Mouse (Mus musculus): ENCODE data around the gene Dna2. TPM values are rescaled to one million over a fixed set of nuclear protein-coding genes. Genes with fewer than 3 reads are reported as not detected.

The Dna2 gene
- polyA plus RNA-seq, 1 experiment from 2014 or later, result 8.4 TPM

DNA sequence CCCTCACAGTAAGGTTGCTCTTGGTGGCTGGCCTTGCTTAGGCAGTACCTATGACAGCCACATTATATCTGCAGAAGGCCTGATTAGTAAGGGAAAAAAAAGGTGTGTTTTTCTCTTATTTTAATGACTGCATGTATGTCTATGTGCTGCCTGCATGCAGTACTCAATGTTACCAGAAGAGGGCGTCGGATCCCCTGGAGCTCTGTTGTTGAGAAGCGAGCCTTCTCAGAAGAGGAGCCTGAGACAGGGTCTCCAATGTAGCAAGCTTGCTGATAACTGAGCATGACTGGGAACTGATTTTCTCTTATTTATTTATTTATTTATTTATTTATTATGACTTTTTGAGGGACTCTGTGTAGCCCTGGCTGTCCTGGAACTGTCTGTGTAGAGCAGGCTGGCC is 40.5 kb downstream of the Dna2 start:
- no peak for ATAC-seq (replicated peaks)
- Histone ChIP-seq H3K4me1 (no peaks in the 10 kb centered on the region), H3K27ac (replicated peaks) (no peak overlapping the region), H3K4me2 (replicated peaks) (no peak overlapping the region), H3K9ac (replicated peaks) (no peak overlapping the region), H3K36me3 (peaks cover 75% of the 10 kb centered on the region), H3K9me3 (no peaks in the 10 kb centered on the region), H3K27me3 (no peaks in the 10 kb centered on the region), H3K4me3 (no peak overlapping the region)
- 25% methylated on average over 3 of the region's 3 CpGs for WGBS

DNA sequence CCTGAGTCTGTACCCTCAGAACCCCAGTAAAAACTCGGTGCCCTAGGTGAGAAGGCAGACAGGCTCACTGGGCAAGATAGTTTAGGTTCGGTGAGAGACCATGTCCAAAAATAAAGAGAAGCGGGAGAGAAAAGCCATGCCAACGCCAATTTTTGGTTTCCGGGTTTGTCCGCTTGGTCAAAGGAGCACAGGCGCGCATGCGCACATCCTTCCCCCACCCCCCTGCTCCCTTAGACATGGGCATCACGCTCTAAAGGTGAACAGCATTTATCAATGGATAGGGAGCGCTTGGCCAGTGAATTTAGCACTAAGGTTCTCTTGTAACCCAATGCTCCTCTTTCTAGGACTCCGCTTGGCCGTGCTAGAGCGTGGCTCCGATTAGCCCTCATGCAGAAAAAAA is 43.8 kb downstream of the Dna2 start:
- H3K27ac ChIP-seq (replicated peaks), result no peak overlapping the region
- no peak for ATAC-seq (replicated peaks)
- H3K9ac ChIP-seq (replicated peaks), result no peak overlapping the region
- 96% methylated on average over 15 of the region's 15 CpGs for WGBS
- no peaks in the 10 kb centered on the region for H3K4me1 ChIP-seq
- H3K9me3 ChIP-seq, result no peaks in the 10 kb centered on the region
- H3K4me2 ChIP-seq (replicated peaks), result no peak overlapping the region
- H3K27me3 ChIP-seq, result no peaks in the 10 kb centered on the region
- no peak overlapping the region for H3K4me3 ChIP-seq
- peaks cover 84% of the 10 kb centered on the region for H3K36me3 ChIP-seq

DNA sequence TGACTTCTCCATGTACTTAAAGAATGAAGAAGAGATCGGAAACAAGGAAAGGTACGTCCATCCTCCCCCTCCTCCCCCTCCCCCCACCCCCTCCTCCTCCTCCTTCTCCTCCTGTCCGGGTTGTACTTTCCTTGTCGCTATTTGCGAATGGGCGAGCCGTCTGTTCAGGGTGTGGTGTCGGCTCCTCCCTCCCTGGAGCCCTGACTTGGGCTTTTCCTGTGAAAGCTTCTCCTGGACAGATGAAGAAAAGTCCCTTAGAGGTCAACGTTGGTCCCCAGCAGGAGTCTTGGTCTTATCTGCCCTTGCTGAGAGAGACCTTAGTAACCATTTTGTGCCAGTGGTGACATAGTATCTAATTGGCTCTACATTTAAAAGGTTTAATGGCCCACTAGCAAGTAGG is 47.2 kb downstream of the Dna2 start:
- H3K4me3 ChIP-seq, result no peak overlapping the region
- peaks cover 91% of the 10 kb centered on the region for H3K36me3 ChIP-seq
- H3K9me3 ChIP-seq, result no peaks in the 10 kb centered on the region
- no peak overlapping the region for H3K27ac ChIP-seq (replicated peaks)
- H3K9ac ChIP-seq (replicated peaks), result no peak overlapping the region
- no peak overlapping the region for H3K4me2 ChIP-seq (replicated peaks)
- H3K4me1 ChIP-seq, result no peaks in the 10 kb centered on the region
- ATAC-seq (replicated peaks), result no peak
- H3K27me3 ChIP-seq, result no peaks in the 10 kb centered on the region
- 91% methylated on average over 8 of the region's 9 CpGs for WGBS

DNA sequence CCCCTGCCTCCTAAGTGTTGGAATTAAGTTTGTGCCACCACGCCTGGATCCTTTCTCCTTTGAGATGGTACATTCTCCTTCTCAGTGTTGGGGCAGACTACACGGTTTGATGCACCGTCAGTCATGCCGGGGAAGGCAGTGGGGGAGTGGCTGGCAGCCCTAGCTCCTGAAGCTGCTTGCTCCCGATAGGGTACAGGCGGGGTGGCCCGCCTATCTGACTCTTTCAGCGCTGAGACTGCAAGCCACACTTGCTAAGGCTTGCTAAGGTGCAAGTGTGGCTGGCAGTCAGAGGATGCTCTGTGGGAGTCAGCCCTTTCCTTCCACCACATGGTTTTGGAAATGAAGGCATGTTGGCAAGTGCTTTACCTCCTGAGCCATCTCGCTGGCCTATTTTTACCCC is 53.8 kb downstream of the Dna2 start:
- H3K27ac ChIP-seq (replicated peaks), result no peak overlapping the region
- H3K27me3 ChIP-seq, result no peaks in the 10 kb centered on the region
- H3K4me2 ChIP-seq (replicated peaks), result no peak overlapping the region
- no peak overlapping the region for H3K9ac ChIP-seq (replicated peaks)
- peaks cover 92% of the 10 kb centered on the region for H3K36me3 ChIP-seq
- 74% methylated on average over 9 of the region's 9 CpGs for WGBS
- H3K9me3 ChIP-seq, result no peaks in the 10 kb centered on the region
- H3K4me3 ChIP-seq, result no peak overlapping the region
- no peak for ATAC-seq (replicated peaks)
- no peaks in the 10 kb centered on the region for H3K4me1 ChIP-seq

DNA sequence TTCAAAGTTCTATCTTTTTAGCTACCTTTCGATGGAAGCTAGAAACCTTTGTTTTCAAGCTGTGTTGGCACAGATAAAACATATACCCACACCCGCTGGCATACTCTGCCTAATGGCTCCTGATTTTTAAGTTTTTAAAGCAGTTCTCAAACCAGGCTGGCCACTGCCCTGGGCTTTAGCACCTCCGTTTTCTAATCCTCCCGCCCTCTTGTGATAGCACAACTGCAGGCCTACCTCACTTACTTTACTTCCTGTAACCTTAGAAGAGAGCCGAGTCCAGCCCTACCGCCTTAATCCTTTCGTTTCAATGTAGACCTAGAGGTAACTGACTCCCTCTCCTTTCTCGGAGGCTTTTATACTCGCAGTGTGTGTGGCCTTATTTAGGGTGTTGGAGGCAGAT is 56.4 kb downstream of the Dna2 start:
- WGBS, result 75% methylated on average over 9 of the region's 9 CpGs
- no peak overlapping the region for H3K4me3 ChIP-seq
- no peaks in the 10 kb centered on the region for H3K4me1 ChIP-seq
- no peak for ATAC-seq (replicated peaks)
- H3K9ac ChIP-seq (replicated peaks), result no peak overlapping the region
- H3K4me2 ChIP-seq (replicated peaks), result no peak overlapping the region
- H3K9me3 ChIP-seq, result no peaks in the 10 kb centered on the region
- peaks cover 89% of the 10 kb centered on the region for H3K36me3 ChIP-seq
- no peaks in the 10 kb centered on the region for H3K27me3 ChIP-seq
- no peak overlapping the region for H3K27ac ChIP-seq (replicated peaks)

DNA sequence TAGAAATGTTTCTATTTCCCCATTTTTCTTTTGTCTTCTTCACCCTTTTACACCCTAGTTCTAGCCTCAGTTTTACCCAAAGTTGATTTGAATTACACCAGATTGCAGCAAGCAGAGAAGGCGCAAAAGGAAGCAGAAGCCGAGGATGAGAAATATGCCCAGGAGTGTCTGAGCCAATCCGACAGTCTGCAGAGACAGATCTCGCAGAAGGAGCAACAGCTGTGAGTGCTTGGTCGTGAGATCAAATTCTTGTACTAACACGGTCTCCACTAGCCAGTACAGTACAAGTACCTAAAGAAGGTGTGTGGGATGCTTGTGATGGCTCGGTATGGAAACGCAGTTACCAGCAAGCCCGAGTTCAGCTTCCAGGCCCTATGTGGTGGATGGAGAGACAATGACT is 57.7 kb downstream of the Dna2 start:
- no peak overlapping the region for H3K9ac ChIP-seq (replicated peaks)
- no peak overlapping the region for H3K27ac ChIP-seq (replicated peaks)
- H3K4me2 ChIP-seq (replicated peaks), result no peak overlapping the region
- no peaks in the 10 kb centered on the region for H3K9me3 ChIP-seq
- no peaks in the 10 kb centered on the region for H3K4me1 ChIP-seq
- no peak overlapping the region for H3K4me3 ChIP-seq
- no peaks in the 10 kb centered on the region for H3K27me3 ChIP-seq
- 93% methylated on average over 9 of the region's 9 CpGs for WGBS
- ATAC-seq (replicated peaks), result no peak
- H3K36me3 ChIP-seq, result peaks cover 88% of the 10 kb centered on the region

DNA sequence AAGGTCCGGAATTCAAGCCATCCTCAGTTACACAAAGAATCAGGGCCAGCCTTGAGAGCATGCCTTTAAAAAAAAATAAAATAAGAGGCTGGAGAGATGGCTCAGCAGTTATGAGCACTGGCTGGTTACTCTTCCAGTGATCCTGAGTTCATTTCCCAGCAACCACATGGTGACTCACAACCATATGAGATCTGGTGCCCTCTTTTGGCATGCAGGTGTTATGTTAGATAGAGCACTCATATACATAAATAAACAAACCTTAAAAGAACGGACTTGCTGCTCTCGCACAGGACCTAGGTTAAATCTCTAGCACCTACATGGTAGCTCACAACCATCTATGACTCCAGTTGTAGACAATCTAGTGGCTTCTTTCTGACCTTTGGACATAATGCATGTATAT is 61.4 kb downstream of the Dna2 start:
- Histone ChIP-seq H3K4me2 (replicated peaks) (no peak overlapping the region), H3K4me3 (no peak overlapping the region), H3K27ac (replicated peaks) (no peak overlapping the region), H3K27me3 (no peaks in the 10 kb centered on the region), H3K9me3 (no peaks in the 10 kb centered on the region), H3K9ac (replicated peaks) (no peak overlapping the region), H3K4me1 (no peaks in the 10 kb centered on the region), H3K36me3 (peaks cover 89% of the 10 kb centered on the region)
- WGBS, result 74% methylated on average over 3 of the region's 3 CpGs
- no peak for ATAC-seq (replicated peaks)

DNA sequence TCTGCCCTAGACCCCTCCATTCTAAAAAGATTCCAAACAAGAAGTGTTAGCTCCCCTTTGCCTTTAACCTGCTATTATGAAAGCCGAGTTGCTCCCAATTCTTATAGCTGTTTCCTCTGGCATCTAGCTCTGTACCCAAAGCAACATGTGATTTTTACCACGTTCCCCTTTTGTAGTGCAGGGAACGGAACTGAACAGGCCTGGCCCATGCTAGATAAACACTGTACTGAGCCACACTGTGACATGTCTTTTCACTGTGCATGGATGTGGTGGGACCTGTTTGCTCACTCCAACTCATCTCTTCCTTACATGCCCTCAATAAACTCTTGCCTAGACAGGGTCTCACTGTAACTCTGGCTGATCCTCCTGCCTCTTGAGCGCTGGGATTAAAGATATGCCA is 63.4 kb downstream of the Dna2 start:
- Histone ChIP-seq H3K27me3 (no peaks in the 10 kb centered on the region), H3K4me2 (replicated peaks) (no peak overlapping the region), H3K9ac (replicated peaks) (no peak overlapping the region), H3K9me3 (no peaks in the 10 kb centered on the region), H3K4me1 (no peaks in the 10 kb centered on the region), H3K27ac (replicated peaks) (no peak overlapping the region), H3K36me3 (peaks cover 89% of the 10 kb centered on the region), H3K4me3 (no peak overlapping the region)
- no peak for ATAC-seq (replicated peaks)
- WGBS, result 82% methylated on average over 4 of the region's 4 CpGs

DNA sequence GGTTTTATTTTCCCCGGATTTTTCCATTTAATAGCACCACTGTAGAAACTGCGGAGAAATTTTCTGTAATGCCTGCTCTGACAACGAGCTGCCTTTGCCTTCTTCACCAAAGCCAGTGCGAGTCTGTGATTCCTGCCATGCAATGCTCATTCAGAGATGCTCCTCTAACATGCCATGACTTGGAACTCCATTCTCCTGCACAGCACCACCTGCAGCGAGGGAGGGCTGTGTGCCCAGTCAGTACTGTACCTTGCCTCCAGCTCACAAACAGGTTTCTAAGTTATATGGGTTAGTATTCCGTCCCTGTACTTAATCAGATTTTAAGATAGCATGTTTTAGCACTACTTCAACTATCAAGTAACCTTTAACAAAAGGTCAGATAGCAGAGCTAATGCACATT is 64.7 kb downstream of the Dna2 start:
- Histone ChIP-seq H3K9ac (replicated peaks) (no peak overlapping the region), H3K4me2 (replicated peaks) (no peak overlapping the region), H3K4me3 (no peak overlapping the region), H3K27me3 (no peaks in the 10 kb centered on the region), H3K4me1 (no peaks in the 10 kb centered on the region), H3K27ac (replicated peaks) (no peak overlapping the region), H3K36me3 (peaks cover 93% of the 10 kb centered on the region), H3K9me3 (no peaks in the 10 kb centered on the region)
- WGBS, result 88% methylated on average over 6 of the region's 6 CpGs
- ATAC-seq (replicated peaks), result no peak

DNA sequence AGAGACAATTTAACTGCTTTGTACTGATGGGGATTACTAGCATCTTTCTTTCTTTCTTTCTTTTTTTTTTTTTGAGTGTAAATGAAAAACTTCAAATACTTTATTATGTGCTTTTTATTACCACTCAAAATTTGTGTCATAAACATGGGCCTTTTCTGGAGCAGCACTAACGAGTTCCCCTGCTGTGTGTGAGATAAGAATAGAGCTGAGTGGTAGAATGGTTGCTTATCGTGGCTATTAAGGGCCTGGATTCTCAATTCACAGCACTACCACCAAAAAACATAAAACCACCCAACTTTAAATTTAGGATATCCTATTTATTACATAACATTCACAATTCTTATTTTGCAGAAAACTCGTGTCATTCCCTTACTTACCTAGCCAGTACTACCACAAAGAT is 66.7 kb downstream of the Dna2 start:
- no peak for ATAC-seq (replicated peaks)
- peaks cover 88% of the 10 kb centered on the region for H3K36me3 ChIP-seq
- H3K9ac ChIP-seq (replicated peaks), result no peak overlapping the region
- H3K4me3 ChIP-seq, result no peak overlapping the region
- H3K4me1 ChIP-seq, result peaks cover 4% of the 10 kb centered on the region
- H3K27ac ChIP-seq (replicated peaks), result no peak overlapping the region
- 64% methylated on average over 3 of the region's 3 CpGs for WGBS
- H3K4me2 ChIP-seq (replicated peaks), result no peak overlapping the region
- H3K9me3 ChIP-seq, result no peaks in the 10 kb centered on the region
- no peaks in the 10 kb centered on the region for H3K27me3 ChIP-seq

DNA sequence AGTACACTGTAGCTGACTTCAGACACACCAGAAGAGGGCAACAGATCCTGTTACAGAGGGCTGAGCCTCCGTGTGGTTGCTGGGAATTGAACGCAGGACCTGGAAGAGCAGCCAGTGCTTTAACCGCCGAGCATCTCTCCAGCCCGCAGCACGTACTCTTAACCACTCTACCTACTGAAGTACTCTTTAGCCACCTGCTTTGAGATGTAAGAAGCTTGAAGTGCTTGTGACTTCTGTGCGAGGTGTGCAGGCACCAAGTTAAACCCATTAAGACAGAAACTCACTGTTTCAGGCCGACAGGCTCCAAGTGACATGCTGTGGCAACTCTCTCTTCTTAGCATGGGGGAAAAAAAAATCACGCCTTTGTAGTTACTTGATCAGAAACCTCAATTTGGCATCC is 67.3 kb downstream of the Dna2 start:
- H3K9ac ChIP-seq (replicated peaks), result no peak overlapping the region
- H3K36me3 ChIP-seq, result peaks cover 83% of the 10 kb centered on the region
- H3K27me3 ChIP-seq, result no peaks in the 10 kb centered on the region
- no peak overlapping the region for H3K4me3 ChIP-seq
- H3K4me2 ChIP-seq (replicated peaks), result no peak overlapping the region
- ATAC-seq (replicated peaks), result no peak
- 82% methylated on average over 9 of the region's 9 CpGs for WGBS
- H3K9me3 ChIP-seq, result no peaks in the 10 kb centered on the region
- no peak overlapping the region for H3K27ac ChIP-seq (replicated peaks)
- peaks cover 10% of the 10 kb centered on the region for H3K4me1 ChIP-seq

DNA sequence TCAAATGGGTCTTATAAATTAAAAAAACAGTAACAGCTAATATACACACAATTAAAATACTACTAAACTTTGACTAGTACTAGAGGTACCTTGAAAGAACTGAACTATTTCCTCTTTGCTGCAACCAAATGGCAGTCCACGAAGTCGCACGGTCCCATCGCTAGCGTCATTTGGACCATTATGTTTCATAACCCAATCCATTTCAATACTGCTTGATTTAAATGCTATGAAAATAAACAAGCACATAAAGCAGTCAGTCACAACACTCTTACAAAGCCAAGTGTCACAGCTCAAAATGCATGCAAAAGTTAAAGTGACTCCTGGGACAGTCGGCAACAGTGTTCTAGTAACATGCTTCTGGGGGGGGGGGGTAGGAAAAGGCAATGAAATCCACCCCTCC is 72.5 kb downstream of the Dna2 start:
- no peaks in the 10 kb centered on the region for H3K9me3 ChIP-seq
- H3K36me3 ChIP-seq, result peaks cover 35% of the 10 kb centered on the region
- ATAC-seq (replicated peaks), result no peak
- H3K9ac ChIP-seq (replicated peaks), result no peak overlapping the region
- H3K27ac ChIP-seq (replicated peaks), result no peak overlapping the region
- no peak overlapping the region for H3K4me3 ChIP-seq
- peaks cover 42% of the 10 kb centered on the region for H3K4me1 ChIP-seq
- no peaks in the 10 kb centered on the region for H3K27me3 ChIP-seq
- WGBS, result 79% methylated on average over 6 of the region's 6 CpGs
- no peak overlapping the region for H3K4me2 ChIP-seq (replicated peaks)

DNA sequence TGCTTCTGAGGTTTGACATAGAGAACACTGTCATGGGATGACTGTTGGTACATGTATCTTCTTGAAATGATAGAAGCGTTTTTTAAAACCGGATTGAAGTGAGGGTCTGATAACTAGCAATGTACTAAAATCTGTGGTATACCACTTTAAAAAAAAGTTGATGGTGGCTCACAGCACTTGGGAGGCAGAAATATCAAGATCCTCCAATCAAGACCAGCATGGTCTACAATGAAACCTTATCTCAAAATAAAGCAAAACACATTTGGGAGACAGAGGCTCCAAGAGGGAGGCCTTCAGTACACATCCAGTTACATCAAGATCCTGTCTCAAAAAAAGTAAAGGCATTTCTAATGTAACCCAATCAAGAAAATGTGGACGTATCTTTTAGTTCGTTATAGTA is 74.9 kb downstream of the Dna2 start:
- Histone ChIP-seq H3K36me3 (peaks cover 12% of the 10 kb centered on the region), H3K4me3 (peak overlapping the region; percentile 85), H3K4me2 (replicated peaks) (peak overlapping the region; percentile 83), H3K27me3 (no peaks in the 10 kb centered on the region), H3K4me1 (peaks cover 60% of the 10 kb centered on the region), H3K27ac (replicated peaks) (peak overlapping the region; percentile 100; the same call in 1 of the 2 replicates), H3K9ac (replicated peaks) (peak overlapping the region; percentile 99), H3K9me3 (no peaks in the 10 kb centered on the region)
- WGBS, result 28% methylated on average over 4 of the region's 4 CpGs
- ATAC-seq (replicated peaks), result no peak

Measured in forebrain, embryonic 15.5 days (tissue).